Mouse (Mus musculus) G1E (cell line): Measurements from ENCODE around the gene Pknox2. TPM values are rescaled to one million over a fixed set of nuclear protein-coding genes. Genes with fewer than 3 reads are reported as not detected.

Experiments used
- ATAC-seq: 2 replicates; pipeline ENCODE4 v1.8.0; 2016; ENCODE audit warnings: mild to moderate bottlenecking; ENCODE audit not compliant: insufficient number of reproducible peaks, poor library complexity, low FRiP score, severe bottlenecking; ENCODE audit errors: extremely low read depth
- DNase-seq: peaks from one replicate; pipeline ENCODE4 v3.0.0; 2012; ENCODE audit warnings: low spot score
- H3K27me3 ChIP-seq: 2 replicates; pipeline ENCODE4 v1.6.1; 2012; ENCODE audit warnings: mild to moderate bottlenecking, low read length, inconsistent platforms; ENCODE audit not compliant: insufficient read depth
- H3K36me3 ChIP-seq: replicated peaks from 2 replicates; pipeline ENCODE3; 2012; ENCODE audit warnings: mild to moderate bottlenecking, inconsistent platforms
- H3K4me1 ChIP-seq: 2 replicates; pipeline ENCODE4 v1.6.1; 2012; ENCODE audit warnings: low read depth, low read length, inconsistent platforms, mixed read lengths; ENCODE audit not compliant: insufficient read depth
- H3K4me3 ChIP-seq: 2 replicates; pipeline ENCODE4 v1.5.1; 2012; ENCODE audit warnings: low read depth, mild to moderate bottlenecking, inconsistent platforms, low read length, moderate library complexity, mixed read lengths
- H3K9me3 ChIP-seq: replicated peaks from 2 replicates; pipeline ENCODE4 v1.6.1; 2012; ENCODE audit warnings: inconsistent platforms
- CTCF ChIP-seq: IDR thresholded peaks from 2 replicates; pipeline ENCODE4 v1.5.1; 2012; ENCODE audit warnings: low read depth, low read length, inconsistent platforms, mixed read lengths
- GATA1 ChIP-seq: IDR thresholded peaks from 2 replicates; pipeline ENCODE4 v1.6.1; 2012; ENCODE audit warnings: borderline replicate concordance, low read length, inconsistent platforms, mixed read lengths
- GATA2 ChIP-seq: IDR thresholded peaks from 2 replicates; pipeline ENCODE4 v1.6.1; 2012; ENCODE audit warnings: low read depth, low read length, inconsistent platforms, borderline replicate concordance
- POLR2AphosphoS5 ChIP-seq: IDR thresholded peaks from 2 replicates; pipeline ENCODE4 v1.6.1; 2012; ENCODE audit warnings: low read depth, low read length, inconsistent platforms; ENCODE audit not compliant: insufficient replicate concordance
- TAL1 ChIP-seq: conservative IDR thresholded peaks from 2 replicates; pipeline ENCODE4 v1.6.1; 2012; ENCODE audit warnings: low read depth, low read length, inconsistent platforms, mixed read lengths
- polyA plus RNA-seq: library from polyadenylated mRNA; stranded (reverse); fragments of >175 nt; gene quantifications from 2 replicates; pipeline ENCODE4 v1.2.3, GENCODE M21; 2012
- total RNA-seq, 2 experiments: library from RNA; stranded (forward) in 1 of 2; stranded (reverse) in 1 of 2; fragments of 200-1000 nt in 1 of 2; fragments of >200 nt in 1 of 2; fragmentation: Nextera tagmentation in 1 of 2; gene quantifications; 2 replicates each; pipeline ENCODE4 v1.2.3; 2014 to 2017

Gene Pknox2
- total and polyA plus RNA-seq, 3 experiments: 0.27 to 1.4 TPM; not detected in 1

DNA sequence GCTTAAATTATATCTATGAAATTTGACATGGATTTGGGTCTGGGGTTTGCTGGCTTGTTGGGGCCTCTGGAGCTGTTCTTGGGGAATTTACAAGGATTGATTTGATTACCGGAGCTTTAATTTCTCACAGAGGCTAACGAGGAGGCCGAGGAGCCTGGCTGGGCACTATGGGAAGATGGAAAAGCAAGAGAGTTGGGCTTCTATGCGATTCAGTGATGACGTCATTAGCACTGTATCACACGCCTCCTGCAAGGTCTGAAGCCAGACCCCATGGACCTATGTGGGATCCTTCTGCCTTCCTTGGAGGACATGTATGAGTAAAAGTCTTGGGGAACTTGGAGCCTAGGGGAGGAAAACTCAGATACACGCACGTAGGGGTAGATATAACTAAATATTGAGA is 30.3 kb upstream of the Pknox2 start:
- Histone ChIP-seq H3K4me3 (no peak overlapping the region), H3K36me3 (no peaks in the 10 kb centered on the region), H3K4me1 (no peaks in the 10 kb centered on the region), H3K9me3 (no peaks in the 10 kb centered on the region), H3K27me3 (0 out of 2 replicates have a peak, but pooled peaks cover 14% of the 10 kb centered on the region)
- ATAC-seq: no peak
- DNase-seq: no peak
- TF ChIP-seq GATA2 (no peak), POLR2AphosphoS5 (no peak)

DNA sequence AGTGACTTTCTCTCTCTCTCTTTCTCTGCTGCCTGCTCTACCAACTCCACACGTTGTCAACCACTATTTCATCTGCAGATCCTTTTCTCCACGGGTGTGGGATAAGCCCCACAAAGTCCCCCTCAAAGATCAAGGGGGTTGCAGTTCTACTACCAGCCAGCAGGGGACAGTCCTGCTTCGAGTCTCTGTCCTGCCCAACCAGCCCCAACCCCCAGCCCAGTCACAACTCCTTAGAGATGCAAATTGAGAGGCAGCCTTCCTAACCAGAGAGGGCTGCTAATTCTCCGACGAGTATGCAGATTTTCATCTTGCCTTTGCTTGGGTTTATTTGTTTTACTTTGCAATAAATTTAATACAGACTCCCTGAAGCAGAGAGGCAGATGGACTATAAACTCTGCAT is 29.9 kb upstream of the Pknox2 start:
- DNase-seq (peak; percentile 5), ATAC-seq (no peak; the same call in 1 of the 2 replicates)
- H3K4me1 ChIP-seq: no peaks in the 10 kb centered on the region
- no peaks in the 10 kb centered on the region for H3K9me3 ChIP-seq
- no peak overlapping the region for H3K4me3 ChIP-seq
- TF ChIP-seq TAL1 (no peak), CTCF (peak; percentile 59), GATA1 (no peak), GATA2 (no peak), POLR2AphosphoS5 (no peak)
- no peaks in the 10 kb centered on the region for H3K36me3 ChIP-seq
- H3K27me3 ChIP-seq: 0 out of 2 replicates have a peak, but pooled peaks cover 14% of the 10 kb centered on the region

DNA sequence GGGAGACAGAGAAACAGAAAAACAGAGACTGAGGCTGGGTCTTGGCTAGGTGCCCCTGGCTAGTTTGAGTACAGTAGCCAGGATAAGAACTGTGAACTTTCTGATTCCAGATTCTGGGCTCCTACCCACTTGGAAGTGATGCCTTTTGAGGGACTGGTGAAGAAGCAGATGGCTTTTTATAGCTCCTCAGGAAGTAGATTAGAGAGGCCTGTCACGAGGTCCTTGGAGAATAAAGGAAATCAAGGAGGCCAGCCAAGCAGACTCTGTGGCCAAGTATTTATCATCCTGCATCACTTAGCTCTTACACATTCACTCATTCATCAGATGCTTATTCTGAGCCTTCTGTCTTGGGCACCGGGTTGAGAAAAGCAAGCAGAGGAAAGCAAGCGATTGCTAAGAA is 28.8 kb upstream of the Pknox2 start:
- ATAC-seq (no peak), DNase-seq (no peak)
- TF ChIP-seq TAL1 (no peak), CTCF (no peak), POLR2AphosphoS5 (no peak), GATA1 (no peak), GATA2 (no peak)
- Histone ChIP-seq H3K4me3 (no peak overlapping the region), H3K9me3 (no peaks in the 10 kb centered on the region), H3K27me3 (0 out of 2 replicates have a peak, but pooled peaks cover 14% of the 10 kb centered on the region), H3K36me3 (no peaks in the 10 kb centered on the region), H3K4me1 (no peaks in the 10 kb centered on the region)

DNA sequence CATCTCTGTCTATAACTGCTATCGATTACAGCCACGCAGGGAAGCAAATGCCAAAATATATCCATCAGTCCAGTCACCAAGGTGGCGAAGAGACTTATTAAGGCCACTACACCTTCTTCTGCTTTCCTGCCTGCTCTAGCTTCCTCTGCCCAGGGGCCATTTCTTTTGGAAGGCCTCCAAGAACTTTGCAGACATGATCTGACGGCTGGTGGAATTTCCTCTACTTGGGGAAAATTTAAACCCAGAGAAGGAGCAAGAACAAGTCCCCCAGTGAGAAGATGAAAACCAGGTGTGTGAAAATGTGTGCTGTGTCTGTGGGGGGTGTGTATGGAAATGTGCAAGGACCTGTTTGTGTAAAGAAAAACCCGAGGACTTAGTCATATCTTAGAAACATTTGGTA is 26.2 kb upstream of the Pknox2 start:
- Histone ChIP-seq H3K9me3 (no peaks in the 10 kb centered on the region), H3K4me3 (no peak overlapping the region), H3K4me1 (no peaks in the 10 kb centered on the region), H3K27me3 (0 out of 2 replicates have a peak, but pooled peaks cover 3% of the 10 kb centered on the region), H3K36me3 (no peaks in the 10 kb centered on the region)
- TF ChIP-seq TAL1 (no peak), GATA2 (no peak), POLR2AphosphoS5 (no peak), CTCF (no peak), GATA1 (no peak)
- ATAC-seq: no peak
- no peak for DNase-seq

DNA sequence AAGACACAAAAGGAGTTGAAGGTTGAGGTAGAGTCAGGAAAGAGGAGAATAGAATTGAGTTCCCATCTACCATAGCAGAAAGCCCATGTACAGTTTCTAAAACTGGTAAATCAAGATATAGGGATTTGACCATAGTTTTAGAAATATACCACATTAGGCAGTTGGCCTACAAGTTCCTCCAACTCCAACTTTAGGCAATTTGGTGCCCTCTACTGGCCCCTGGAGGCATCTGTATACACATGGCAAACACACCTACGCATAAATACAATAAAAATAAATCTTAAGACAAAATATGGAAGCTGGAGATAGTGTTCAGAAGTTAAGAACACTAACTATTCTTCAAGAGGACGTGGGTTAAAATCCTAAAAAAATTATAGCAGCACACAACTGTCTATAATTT is 19.7 kb upstream of the Pknox2 start:
- Histone ChIP-seq H3K9me3 (no peaks in the 10 kb centered on the region), H3K4me1 (no peaks in the 10 kb centered on the region), H3K36me3 (no peaks in the 10 kb centered on the region), H3K27me3 (no peaks in the 10 kb centered on the region), H3K4me3 (no peak overlapping the region)
- TF ChIP-seq TAL1 (no peak), GATA2 (no peak), GATA1 (no peak), POLR2AphosphoS5 (no peak), CTCF (no peak)
- DNase-seq: no peak
- no peak for ATAC-seq

DNA sequence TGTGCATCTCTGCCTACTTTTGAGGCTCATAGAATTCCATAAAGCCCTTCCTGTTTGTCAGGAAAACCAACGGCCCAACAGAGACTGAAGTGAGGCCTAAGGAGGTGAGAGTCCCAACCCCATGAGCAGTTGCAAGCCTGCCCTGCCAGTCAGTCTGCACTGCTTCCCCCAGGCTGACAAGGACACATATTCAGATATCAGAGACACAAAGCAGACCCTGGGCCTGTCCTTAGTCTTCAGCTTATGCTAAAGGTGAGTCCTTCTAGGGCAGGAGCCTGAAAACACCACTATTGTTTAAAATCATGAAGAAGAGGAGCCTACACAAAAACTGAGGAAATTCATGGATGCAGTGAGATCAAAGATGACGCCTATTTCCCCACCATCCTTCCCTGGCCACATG is 13.5 kb upstream of the Pknox2 start:
- TF ChIP-seq TAL1: no peak
- no peak for TF ChIP-seq CTCF
- no peak for TF ChIP-seq GATA2
- no peak for TF ChIP-seq POLR2AphosphoS5
- TF ChIP-seq GATA1: no peak
- H3K36me3 ChIP-seq: no peaks in the 10 kb centered on the region
- ATAC-seq: no peak
- no peaks in the 10 kb centered on the region for H3K27me3 ChIP-seq
- DNase-seq: no peak
- H3K4me3 ChIP-seq: no peak overlapping the region
- H3K4me1 ChIP-seq: no peaks in the 10 kb centered on the region
- H3K9me3 ChIP-seq: no peaks in the 10 kb centered on the region

DNA sequence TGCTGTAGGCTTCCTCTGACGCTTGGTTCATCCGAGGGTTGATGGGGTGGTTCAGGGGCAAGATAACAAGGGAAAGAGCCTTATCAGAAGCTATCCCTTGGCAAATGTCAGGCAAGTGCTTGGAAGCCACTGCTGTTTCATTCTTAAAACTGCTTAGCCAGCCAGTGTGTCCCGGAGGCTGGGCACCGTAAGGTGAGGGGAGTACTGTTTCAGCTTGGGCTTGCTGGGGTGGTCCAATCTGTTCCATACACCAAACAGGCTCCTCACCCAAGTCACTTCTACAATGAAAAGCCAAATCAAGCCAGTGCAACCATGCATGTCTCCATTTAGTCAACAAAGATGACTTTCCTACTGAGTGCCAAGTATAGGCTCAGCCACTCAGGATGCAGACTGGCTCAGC is 679 bp upstream of the Pknox2 start:
- Histone ChIP-seq H3K4me1 (no peaks in the 10 kb centered on the region), H3K4me3 (no peak overlapping the region), H3K36me3 (no peaks in the 10 kb centered on the region), H3K27me3 (peaks cover 16% of the 10 kb centered on the region; the same call in 1 of the 2 replicates), H3K9me3 (no peaks in the 10 kb centered on the region)
- TF ChIP-seq POLR2AphosphoS5: no peak
- no peak for TF ChIP-seq CTCF
- no peak for TF ChIP-seq GATA2
- no peak for TF ChIP-seq GATA1
- no peak for TF ChIP-seq TAL1
- DNase-seq: no peak
- ATAC-seq: no peak
